Mouse (Mus musculus): Measurements from ENCODE around the gene Mark4. TPM values are rescaled to one million over a fixed set of nuclear protein-coding genes. Genes with fewer than 3 reads are reported as not detected.

Gene Mark4
- polyA plus RNA-seq, 1 experiment from 2014 or later, result 4.4 TPM

GRCm38 (mm10) chr7:19462443-19462842, 3.8 kb upstream of the Mark4 start:
- no peak for ATAC-seq
- 0 out of 2 replicates have a peak overlapping the region, but pooled peaks have one; percentile 9 for H3K9ac ChIP-seq (ENCODE audit: low read depth, low read length)
- H3K4me1 ChIP-seq (ENCODE audit: control insufficient read depth, insufficient read depth, low read length), result peaks cover 20% of the 10 kb centered on the region
- H3K27ac ChIP-seq (ENCODE audit: low read length), result no peak overlapping the region
- no peaks in the 10 kb centered on the region for H3K9me3 ChIP-seq (ENCODE audit: control insufficient read depth, low read length)
- H3K4me2 ChIP-seq (ENCODE audit: low read depth, low read length), result no peak overlapping the region
- H3K27me3 ChIP-seq (replicated peaks; ENCODE audit: control insufficient read depth, insufficient read depth, low read length), result peaks cover 3% of the 10 kb centered on the region; the same call in 1 of the 2 replicates
- 68% methylated on average over 4 of the region's 4 CpGs for WGBS
- no peaks in the 10 kb centered on the region for H3K36me3 ChIP-seq (ENCODE audit: control insufficient read depth, insufficient read depth, low read length)
- no peak overlapping the region for H3K4me3 ChIP-seq (ENCODE audit: low read length)

DNA sequence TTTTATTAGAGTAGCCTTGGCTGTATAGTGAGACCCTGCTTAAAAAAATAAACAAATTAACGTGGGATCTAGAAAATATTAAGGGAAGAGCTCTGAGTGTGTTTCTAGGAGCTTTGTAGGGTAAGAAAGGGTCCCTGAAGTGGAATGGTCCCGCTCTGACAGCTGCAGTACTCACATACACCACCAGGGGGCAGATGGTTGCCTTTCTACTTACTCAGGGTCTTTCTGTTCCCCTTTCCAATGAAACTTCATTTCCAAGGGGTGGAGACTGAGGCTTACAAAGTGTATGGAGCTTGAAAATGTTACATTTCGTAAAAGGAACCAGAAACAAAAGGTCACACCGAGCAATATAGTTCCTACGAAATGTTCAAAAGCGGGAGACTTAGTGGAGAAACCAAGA, 2.9 kb upstream of the Mark4 start:
- Histone ChIP-seq H3K36me3 (ENCODE audit: control insufficient read depth, insufficient read depth, low read length) (no peaks in the 10 kb centered on the region), H3K27ac (ENCODE audit: low read length) (no peak overlapping the region), H3K4me1 (ENCODE audit: control insufficient read depth, insufficient read depth, low read length) (peaks cover 30% of the 10 kb centered on the region), H3K4me3 (ENCODE audit: low read length) (no peak overlapping the region), H3K9ac (ENCODE audit: low read depth, low read length) (no peak overlapping the region), H3K9me3 (ENCODE audit: control insufficient read depth, low read length) (no peaks in the 10 kb centered on the region), H3K27me3 (replicated peaks; ENCODE audit: control insufficient read depth, insufficient read depth, low read length) (no peaks in the 10 kb centered on the region; the same call in 1 of the 2 replicates), H3K4me2 (ENCODE audit: low read depth, low read length) (peak overlapping the region; percentile 9; the same call in 1 of the 2 replicates)
- ATAC-seq, result no peak
- WGBS, result 11% methylated on average over 6 of the region's 6 CpGs

- Histone ChIP-seq H3K4me3 (ENCODE audit: low read length) (no peak overlapping the region), H3K27ac (ENCODE audit: low read length) (no peak overlapping the region), H3K4me1 (ENCODE audit: control insufficient read depth, insufficient read depth, low read length) (peaks cover 30% of the 10 kb centered on the region), H3K27me3 (replicated peaks; ENCODE audit: control insufficient read depth, insufficient read depth, low read length) (no peaks in the 10 kb centered on the region; the same call in 1 of the 2 replicates), H3K9ac (ENCODE audit: low read depth, low read length) (no peak overlapping the region), H3K4me2 (ENCODE audit: low read depth, low read length) (no peak overlapping the region), H3K36me3 (ENCODE audit: control insufficient read depth, insufficient read depth, low read length) (peaks cover 3% of the 10 kb centered on the region), H3K9me3 (ENCODE audit: control insufficient read depth, low read length) (no peaks in the 10 kb centered on the region)
- no peak for ATAC-seq
- WGBS, result 36% methylated on average over 1 of the region's 1 CpGs
Observed at GRCm38 (mm10) chr7:19460500-19460899, 1.9 kb upstream of the Mark4 start.

GRCm38 (mm10) chr7:19459144-19459870, 686 bp upstream of the Mark4 start:
- H3K4me1 ChIP-seq (ENCODE audit: control insufficient read depth, insufficient read depth, low read length), result peaks cover 25% of the 10 kb centered on the region
- WGBS, result 27% methylated on average over 6 of the region's 6 CpGs
- peak overlapping the region; percentile 87 for H3K4me2 ChIP-seq (ENCODE audit: low read depth, low read length)
- H3K27ac ChIP-seq (ENCODE audit: low read length), result no peak overlapping the region; the same call in 1 of the 2 replicates
- H3K9me3 ChIP-seq (ENCODE audit: control insufficient read depth, low read length), result no peaks in the 10 kb centered on the region
- H3K4me3 ChIP-seq (ENCODE audit: low read length), result peak overlapping the region; percentile 93
- peaks cover 3% of the 10 kb centered on the region for H3K36me3 ChIP-seq (ENCODE audit: control insufficient read depth, insufficient read depth, low read length)
- ATAC-seq, result no peak
- H3K27me3 ChIP-seq (replicated peaks; ENCODE audit: control insufficient read depth, insufficient read depth, low read length), result no peaks in the 10 kb centered on the region
- H3K9ac ChIP-seq (ENCODE audit: low read depth, low read length), result peak overlapping the region; percentile 90

- H3K4me2 ChIP-seq (ENCODE audit: low read depth, low read length), result peak overlapping the region; percentile 87
- no peaks in the 10 kb centered on the region for H3K27me3 ChIP-seq (replicated peaks; ENCODE audit: control insufficient read depth, insufficient read depth, low read length)
- peak overlapping the region; percentile 70 for H3K27ac ChIP-seq (ENCODE audit: low read length)
- peak; percentile 71 for ATAC-seq
- whole genome bisulfite sequencing, result under 1% methylated on average over 26 of the region's 31 CpGs
- H3K4me3 ChIP-seq (ENCODE audit: low read length), result peak overlapping the region; percentile 93
- peaks cover 3% of the 10 kb centered on the region for H3K36me3 ChIP-seq (ENCODE audit: control insufficient read depth, insufficient read depth, low read length)
- H3K9me3 ChIP-seq (ENCODE audit: control insufficient read depth, low read length), result no peaks in the 10 kb centered on the region
- H3K4me1 ChIP-seq (ENCODE audit: control insufficient read depth, insufficient read depth, low read length), result peaks cover 25% of the 10 kb centered on the region
- H3K9ac ChIP-seq (ENCODE audit: low read depth, low read length), result peak overlapping the region; percentile 90
Observed at GRCm38 (mm10) chr7:19458072-19458486, 542 bp downstream of the Mark4 start.

DNA sequence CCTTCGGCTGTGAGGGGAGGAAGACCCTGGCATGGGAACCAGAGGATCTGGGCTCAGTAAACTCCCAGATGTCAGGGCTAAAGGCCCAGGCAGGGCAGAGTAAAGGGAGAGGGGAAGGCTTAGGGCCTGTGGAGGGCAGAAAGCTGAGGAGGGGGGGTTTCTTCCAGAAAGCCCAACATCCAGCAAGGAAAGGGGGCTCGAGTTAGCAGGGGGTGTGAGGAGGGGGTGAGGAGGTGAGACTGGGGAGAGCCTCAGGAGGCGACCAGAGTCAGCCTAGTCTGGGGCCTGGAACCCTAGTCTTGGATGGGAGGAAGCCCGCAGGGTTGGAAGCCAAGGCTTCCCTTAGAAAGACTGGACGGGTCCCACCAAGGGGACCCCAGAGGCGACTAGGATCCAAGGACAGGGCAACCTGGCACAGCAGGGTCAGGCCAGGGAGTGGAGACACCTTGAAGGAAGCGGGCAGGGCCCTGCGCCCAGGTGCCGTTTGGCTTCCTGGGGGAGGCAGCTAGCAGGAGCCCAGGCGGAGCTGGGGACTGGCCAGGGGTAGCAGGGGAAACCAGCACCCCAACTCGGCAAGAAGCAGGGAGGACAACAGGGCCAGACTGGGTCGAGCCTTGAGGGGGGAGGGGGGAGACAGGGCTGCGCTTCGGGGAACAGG, 1.1 kb downstream of the Mark4 start:
- peak; percentile 34 for ATAC-seq
- WGBS, result 11% methylated on average over 14 of the region's 14 CpGs
- H3K9ac ChIP-seq (ENCODE audit: low read depth, low read length), result peak overlapping the region; percentile 90
- no peaks in the 10 kb centered on the region for H3K27me3 ChIP-seq (replicated peaks; ENCODE audit: control insufficient read depth, insufficient read depth, low read length)
- H3K9me3 ChIP-seq (ENCODE audit: control insufficient read depth, low read length), result no peaks in the 10 kb centered on the region
- H3K4me2 ChIP-seq (ENCODE audit: low read depth, low read length), result peak overlapping the region; percentile 87
- H3K4me1 ChIP-seq (ENCODE audit: control insufficient read depth, insufficient read depth, low read length), result peaks cover 25% of the 10 kb centered on the region
- H3K27ac ChIP-seq (ENCODE audit: low read length), result peak overlapping the region; percentile 70; the same call in 1 of the 2 replicates
- H3K36me3 ChIP-seq (ENCODE audit: control insufficient read depth, insufficient read depth, low read length), result peaks cover 3% of the 10 kb centered on the region
- peak overlapping the region; percentile 93 for H3K4me3 ChIP-seq (ENCODE audit: low read length)

GRCm38 (mm10) chr7:19456628-19457027, 2.0 kb downstream of the Mark4 start:
- no peaks in the 10 kb centered on the region for H3K9me3 ChIP-seq (ENCODE audit: control insufficient read depth, low read length)
- 95% methylated on average over 7 of the region's 7 CpGs for WGBS
- peaks cover 9% of the 10 kb centered on the region for H3K36me3 ChIP-seq (ENCODE audit: control insufficient read depth, insufficient read depth, low read length)
- ATAC-seq, result no peak
- H3K4me1 ChIP-seq (ENCODE audit: control insufficient read depth, insufficient read depth, low read length), result peaks cover 25% of the 10 kb centered on the region
- peak overlapping the region; percentile 87; the same call in 1 of the 2 replicates for H3K4me2 ChIP-seq (ENCODE audit: low read depth, low read length)
- H3K9ac ChIP-seq (ENCODE audit: low read depth, low read length), result no peak overlapping the region
- no peak overlapping the region for H3K4me3 ChIP-seq (ENCODE audit: low read length)
- H3K27me3 ChIP-seq (replicated peaks; ENCODE audit: control insufficient read depth, insufficient read depth, low read length), result no peaks in the 10 kb centered on the region
- H3K27ac ChIP-seq (ENCODE audit: low read length), result no peak overlapping the region

DNA sequence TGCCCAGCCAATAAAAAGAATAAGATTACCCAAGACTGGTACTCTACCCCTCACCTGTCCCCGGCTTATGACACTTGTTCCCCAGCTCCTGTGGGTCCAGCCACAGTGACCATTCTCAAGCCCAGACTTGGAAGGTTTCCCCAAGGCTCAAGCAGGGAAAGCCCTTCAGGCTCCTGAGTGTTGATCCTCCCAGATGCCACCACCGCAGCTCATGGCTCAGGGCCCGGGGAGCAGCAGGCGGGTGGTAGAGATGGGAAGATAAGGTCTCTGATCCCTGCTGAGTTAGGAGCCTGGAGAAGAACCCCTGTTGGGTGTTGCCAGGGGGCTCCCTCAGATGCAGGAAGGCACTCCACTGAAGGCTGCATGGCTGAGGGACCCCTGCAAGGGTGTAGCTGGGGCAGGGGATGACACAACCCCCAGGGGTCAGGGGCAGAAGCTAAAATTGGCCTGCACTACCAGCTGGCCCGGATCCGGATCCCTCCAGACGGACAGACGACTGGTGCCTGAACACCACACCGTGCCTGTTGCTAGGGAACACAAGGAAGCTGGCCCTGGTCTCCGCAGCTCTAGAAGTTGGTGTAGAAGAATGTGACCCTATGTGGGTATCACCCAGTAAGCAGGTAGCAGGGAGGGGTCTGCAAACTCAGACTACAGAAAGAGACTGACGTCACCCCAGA, 2.7 kb downstream of the Mark4 start:
- Histone ChIP-seq H3K4me3 (ENCODE audit: low read length) (no peak overlapping the region), H3K4me2 (ENCODE audit: low read depth, low read length) (no peak overlapping the region)

GRCm38 (mm10) chr7:19455186-19455585, 3.4 kb downstream of the Mark4 start:
- ATAC-seq, result no peak
- H3K9ac ChIP-seq (ENCODE audit: low read depth, low read length), result no peak overlapping the region
- H3K36me3 ChIP-seq (ENCODE audit: control insufficient read depth, insufficient read depth, low read length), result peaks cover 14% of the 10 kb centered on the region
- H3K4me2 ChIP-seq (ENCODE audit: low read depth, low read length), result no peak overlapping the region
- H3K27ac ChIP-seq (ENCODE audit: low read length), result no peak overlapping the region
- WGBS, result 85% methylated on average over 4 of the region's 4 CpGs
- peaks cover 20% of the 10 kb centered on the region for H3K4me1 ChIP-seq (ENCODE audit: control insufficient read depth, insufficient read depth, low read length)
- H3K9me3 ChIP-seq (ENCODE audit: control insufficient read depth, low read length), result no peaks in the 10 kb centered on the region
- H3K4me3 ChIP-seq (ENCODE audit: low read length), result no peak overlapping the region
- H3K27me3 ChIP-seq (replicated peaks; ENCODE audit: control insufficient read depth, insufficient read depth, low read length), result no peaks in the 10 kb centered on the region

More for the DNA sequence above, 2.7 kb downstream of the Mark4 start:
- Histone ChIP-seq H3K27me3 (replicated peaks; ENCODE audit: control insufficient read depth, insufficient read depth, low read length) (no peaks in the 10 kb centered on the region), H3K27ac (ENCODE audit: low read length) (no peak overlapping the region), H3K9ac (ENCODE audit: low read depth, low read length) (no peak overlapping the region), H3K36me3 (ENCODE audit: control insufficient read depth, insufficient read depth, low read length) (peaks cover 14% of the 10 kb centered on the region), H3K4me1 (ENCODE audit: control insufficient read depth, insufficient read depth, low read length) (peaks cover 25% of the 10 kb centered on the region), H3K9me3 (ENCODE audit: control insufficient read depth, low read length) (no peaks in the 10 kb centered on the region)
- ATAC-seq, result no peak
- WGBS, result 75% methylated on average over 11 of the region's 11 CpGs
